Mouse (Mus musculus) heart, postnatal 0 days (tissue): ENCODE results near the gene Mob4. TPM values are rescaled to one million over a fixed set of nuclear protein-coding genes. Genes with fewer than 3 reads are reported as not detected.

Experiments
- ATAC-seq: fragments of 200-750 bp; cut with Nextera tagmentation; 2 replicates; pipeline ENCODE4 v1.8.0; 2017; ENCODE audit warnings: low read depth, moderate number of reproducible peaks, moderate library complexity; ENCODE audit not compliant: insufficient read depth
- DNase-seq: peaks from one replicate; pipeline ENCODE4 v3.0.0-alpha.2; 2016; ENCODE audit warnings: low spot score
- H3K27ac ChIP-seq: fragments of 300-500 bp; sonication (generic); 2 replicates; pipeline ENCODE4 v1.5.1; 2014; ENCODE audit warnings: low read depth, mild to moderate bottlenecking
- H3K27me3 ChIP-seq: fragments of 300-500 bp; sonication (generic); 2 replicates; pipeline ENCODE4 v1.6.1; 2014; ENCODE audit warnings: low read length, mixed read lengths; ENCODE audit not compliant: control insufficient read depth, insufficient read depth
- H3K36me3 ChIP-seq: fragments of 300-500 bp; sonication (generic); replicated peaks from 2 replicates; pipeline ENCODE4 v1.6.1; 2014; ENCODE audit warnings: low read length, mixed read lengths; ENCODE audit not compliant: control insufficient read depth, insufficient read depth
- H3K4me1 ChIP-seq: fragments of 300-500 bp; sonication (generic); 2 replicates; pipeline ENCODE4 v1.6.1; 2014; ENCODE audit warnings: antibody characterized with exemption; ENCODE audit not compliant: control insufficient read depth, insufficient read depth
- H3K4me2 ChIP-seq: fragments of 300-500 bp; sonication (generic); 2 replicates; pipeline ENCODE4 v1.6.1; 2014; ENCODE audit warnings: low read depth, mild to moderate bottlenecking, low read length, moderate library complexity
- H3K4me3 ChIP-seq: fragments of 300-500 bp; sonication (generic); 2 replicates; pipeline ENCODE4 v1.5.1; 2014; ENCODE audit warnings: low read depth, low read length
- H3K9ac ChIP-seq: fragments of 300-500 bp; sonication (generic); replicated peaks from 2 replicates; pipeline ENCODE4 v1.6.1; 2014; ENCODE audit warnings: low read depth, low read length, mixed read lengths
- H3K9me3 ChIP-seq: fragments of 300-500 bp; sonication (generic); replicated peaks from 2 replicates; pipeline ENCODE4 v1.6.1; 2016; ENCODE audit warnings: low read length; ENCODE audit not compliant: control insufficient read depth
- CTCF ChIP-seq: IDR thresholded peaks from 2 replicates; pipeline ENCODE4 v1.5.1; 2016; ENCODE audit warnings: antibody characterized with exemption, control low read depth, low read depth
- EP300 ChIP-seq: IDR thresholded peaks from 2 replicates; pipeline ENCODE4 v1.6.1; 2016; ENCODE audit warnings: antibody characterized with exemption, low read depth
- WGBS: fragments of 180-500 bp; shearing (Covaris S2); extraction: QIAGEN DNeasy Blood & Tissue Kit; methylation state at CpG from one replicate; pipeline ENCODE4 v1.1.7; 2014; 5-methylcytosine and 5-hydroxymethylcytosine counted together
- polyA plus RNA-seq: library from polyadenylated mRNA; unstranded; fragments of >200 nt; fragmentation: Nextera tagmentation; extraction: Ambion mirVana; gene quantifications from 2 replicates; pipeline ENCODE4 v1.2.1, GENCODE M21; 2015
- total RNA-seq: library from RNA; depleted of rRNA; stranded (reverse); fragments of >200 nt; gene quantifications from 2 replicates; pipeline ENCODE4 v1.2.3, GENCODE M21; 2014; ENCODE audit warnings: low replicate concordance

Gene Mob4
- total and polyA plus RNA-seq, 2 experiments from 2014 or later = 59.2 to 98.1 TPM

DNA sequence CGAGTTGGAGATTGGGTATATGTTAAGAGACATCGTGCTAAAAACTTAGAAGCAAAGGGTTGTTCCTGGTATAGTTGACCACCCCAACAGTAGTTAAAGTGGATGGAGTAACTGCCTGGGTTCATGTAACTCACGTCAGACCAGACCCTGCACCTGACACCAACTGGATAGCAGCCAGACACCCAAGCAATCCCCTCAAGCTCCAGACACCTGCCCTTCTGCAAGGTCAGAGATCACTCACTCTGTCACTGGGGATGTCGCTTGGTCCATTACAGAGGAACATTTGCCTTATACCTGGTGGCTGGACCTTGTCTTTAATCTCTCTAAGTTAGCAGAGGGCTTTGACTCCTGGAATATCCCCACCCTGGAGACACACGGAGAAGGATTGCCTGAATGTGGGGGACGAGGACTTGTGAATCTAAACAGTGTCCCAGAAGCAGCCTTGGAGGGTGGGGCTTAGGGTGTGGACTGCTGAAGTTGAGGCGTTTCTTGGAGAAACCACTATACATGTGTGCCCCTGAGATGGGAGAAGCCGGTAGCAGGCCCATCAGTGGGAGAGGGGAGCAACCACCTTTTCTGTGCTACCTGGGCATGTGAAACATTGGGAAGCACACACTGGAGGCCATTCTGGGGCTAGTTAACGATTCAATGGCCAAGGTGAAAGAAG lies 24.0 kb upstream of the Mob4 start:
- Histone ChIP-seq H3K27me3 (no peaks in the 10 kb centered on the region), H3K4me3 (no peak overlapping the region), H3K4me1 (no peaks in the 10 kb centered on the region), H3K36me3 (no peaks in the 10 kb centered on the region), H3K9me3 (no peaks in the 10 kb centered on the region), H3K4me2 (no peak overlapping the region), H3K9ac (no peak overlapping the region), H3K27ac (no peak overlapping the region)
- ATAC-seq (no peak), DNase-seq (no peak)
- no peak for TF ChIP-seq EP300
- no peak for TF ChIP-seq CTCF
- WGBS = 79% methylated on average over 9 of the region's 9 CpGs

GRCm38 (mm10) chr1:55107644-55108043 lies 23.4 kb upstream of the Mob4 start:
- H3K4me1 ChIP-seq = no peaks in the 10 kb centered on the region
- no peak overlapping the region for H3K4me3 ChIP-seq
- no peak for ATAC-seq

GRCm38 (mm10) chr1:55108473-55108872 lies 22.6 kb upstream of the Mob4 start:
- H3K4me3 ChIP-seq = no peak overlapping the region
- no peaks in the 10 kb centered on the region for H3K27me3 ChIP-seq
- no peak overlapping the region for H3K9ac ChIP-seq
- no peaks in the 10 kb centered on the region for H3K4me1 ChIP-seq
- no peak overlapping the region for H3K27ac ChIP-seq
- no peaks in the 10 kb centered on the region for H3K9me3 ChIP-seq
- H3K4me2 ChIP-seq = no peak overlapping the region
- H3K36me3 ChIP-seq = no peaks in the 10 kb centered on the region
- WGBS = 47% methylated on average over 2 of the region's 2 CpGs
- no peak for TF ChIP-seq EP300
- ATAC-seq = no peak
- no peak for DNase-seq

More at GRCm38 (mm10) chr1:55107644-55108043, 23.4 kb upstream of the Mob4 start:
- DNase-seq = no peak
- H3K4me2 ChIP-seq = no peak overlapping the region
- H3K9me3 ChIP-seq = no peaks in the 10 kb centered on the region
- TF ChIP-seq EP300 = no peak
- no peak for TF ChIP-seq CTCF
- no peak overlapping the region for H3K9ac ChIP-seq
- H3K27me3 ChIP-seq = no peaks in the 10 kb centered on the region
- H3K36me3 ChIP-seq = no peaks in the 10 kb centered on the region
- 67% methylated on average over 1 of the region's 1 CpGs for WGBS
- H3K27ac ChIP-seq = no peak overlapping the region

DNA sequence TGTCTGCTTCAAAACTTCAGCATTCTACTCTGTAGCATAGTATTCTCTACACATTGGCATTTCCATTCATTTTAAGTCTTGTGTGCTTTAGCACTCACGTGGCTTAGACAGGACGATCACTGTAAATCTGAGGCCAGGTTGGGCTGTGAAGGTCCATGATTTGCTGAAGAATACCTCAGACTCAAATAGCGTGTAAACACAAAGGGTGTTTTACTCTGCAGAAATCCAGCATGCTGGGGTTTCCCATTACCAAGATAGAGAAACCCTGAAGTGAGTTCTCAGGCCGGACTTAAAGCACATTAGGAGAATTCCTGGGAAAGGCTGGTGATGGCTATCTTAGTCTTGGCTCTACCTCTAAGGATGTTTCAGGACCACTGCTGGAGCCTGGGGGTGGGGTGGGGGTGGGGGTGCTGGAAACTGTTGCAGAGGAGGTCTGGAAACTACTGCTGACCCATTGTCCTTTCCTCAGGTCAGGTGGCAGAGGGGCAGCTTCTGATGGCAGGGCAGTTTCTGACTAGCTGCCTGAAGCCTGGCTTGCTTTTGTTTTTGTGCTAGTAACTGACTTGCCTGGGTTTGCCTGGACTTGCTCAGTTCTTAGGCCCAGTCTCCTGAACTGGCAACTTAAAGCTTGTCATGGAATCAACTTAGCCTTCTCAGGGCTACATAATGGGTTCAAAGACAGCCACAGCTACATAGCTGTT lies 21.8 kb upstream of the Mob4 start:
- WGBS = 88% methylated on average over 4 of the region's 4 CpGs

GRCm38 (mm10) chr1:55123046-55123445 lies 8.0 kb upstream of the Mob4 start:
- Histone ChIP-seq H3K9me3 (no peaks in the 10 kb centered on the region), H3K4me3 (no peak overlapping the region), H3K9ac (no peak overlapping the region), H3K4me2 (no peak overlapping the region), H3K27me3 (no peaks in the 10 kb centered on the region), H3K4me1 (no peaks in the 10 kb centered on the region), H3K36me3 (no peaks in the 10 kb centered on the region), H3K27ac (no peak overlapping the region)
- DNase-seq (no peak), ATAC-seq (no peak)
- 81% methylated on average over 5 of the region's 5 CpGs for WGBS
- TF ChIP-seq CTCF = no peak

More for the DNA sequence above, 21.8 kb upstream of the Mob4 start:
- H3K9ac ChIP-seq = no peak overlapping the region
- no peaks in the 10 kb centered on the region for H3K36me3 ChIP-seq
- no peak for ATAC-seq
- no peak overlapping the region for H3K4me3 ChIP-seq
- no peaks in the 10 kb centered on the region for H3K27me3 ChIP-seq
- no peaks in the 10 kb centered on the region for H3K4me1 ChIP-seq
- no peak overlapping the region for H3K4me2 ChIP-seq
- TF ChIP-seq CTCF = no peak
- no peak for TF ChIP-seq EP300
- no peak overlapping the region for H3K27ac ChIP-seq
- H3K9me3 ChIP-seq = no peaks in the 10 kb centered on the region
- no peak for DNase-seq
